Mouse (Mus musculus) lung, embryonic 14.5 days (tissue): ENCODE measurements at regions not wholly inside any gene's neighbourhood (a gene's known extent, or its start where the extent isn't known, plus 50 kb on each side); places are given as distances from the start of the nearest gene placed in this dataset.
A peak's percentile ranks its signal among the peaks of the same experiment; 100 is the strongest.

ENCODE experiments used
- ATAC-seq: fragments of 200-750 bp; cut with Nextera tagmentation; 2 replicates; pipeline ENCODE4 v1.8.0; 2017; ENCODE audit warnings: mild to moderate bottlenecking, moderate TSS enrichment, moderate library complexity; ENCODE audit not compliant: insufficient read depth
- DNase-seq: peaks from one replicate; pipeline ENCODE4 v3.0.0-alpha.2; 2015
- H3K27ac ChIP-seq: fragments of 300-500 bp; sonication (generic); 2 replicates; pipeline ENCODE4 v1.5.1; 2014; ENCODE audit warnings: low read depth, mild to moderate bottlenecking, moderate library complexity
- H3K27me3 ChIP-seq: fragments of 300-500 bp; sonication (generic); 2 replicates; pipeline ENCODE4 v1.6.1; 2014; ENCODE audit warnings: low read length, control low read depth; ENCODE audit not compliant: insufficient read depth
- H3K36me3 ChIP-seq: fragments of 300-500 bp; sonication (generic); 2 replicates; pipeline ENCODE4 v1.6.1; 2014; ENCODE audit warnings: control low read depth; ENCODE audit not compliant: insufficient read depth
- H3K4me1 ChIP-seq: fragments of 300-500 bp; sonication (generic); 2 replicates; pipeline ENCODE4 v1.6.1; 2014; ENCODE audit warnings: antibody characterized with exemption, control low read depth; ENCODE audit not compliant: insufficient read depth
- H3K4me2 ChIP-seq: fragments of 300-500 bp; sonication (generic); 2 replicates; pipeline ENCODE4 v1.6.1; 2014; ENCODE audit warnings: mild to moderate bottlenecking
- H3K4me3 ChIP-seq: fragments of 300-500 bp; sonication (generic); 2 replicates; pipeline ENCODE4 v1.5.1; 2014; ENCODE audit warnings: low read depth, low read length
- H3K9ac ChIP-seq: fragments of 300-500 bp; sonication (generic); 2 replicates; pipeline ENCODE4 v1.6.1; 2014
- H3K9me3 ChIP-seq: fragments of 300-500 bp; sonication (generic); 2 replicates; pipeline ENCODE4 v1.6.1; 2016; ENCODE audit warnings: low read depth, low read length, control low read depth
- CTCF ChIP-seq: IDR thresholded peaks from 2 replicates; pipeline ENCODE4 v1.5.1; 2016; ENCODE audit warnings: antibody characterized with exemption, low read depth
- WGBS: fragments of 180-500 bp; shearing (Covaris S2); extraction: QIAGEN DNeasy Blood & Tissue Kit; methylation state at CpG from one replicate; pipeline ENCODE4 v1.1.7; 2014; 5-methylcytosine and 5-hydroxymethylcytosine counted together

DNA sequence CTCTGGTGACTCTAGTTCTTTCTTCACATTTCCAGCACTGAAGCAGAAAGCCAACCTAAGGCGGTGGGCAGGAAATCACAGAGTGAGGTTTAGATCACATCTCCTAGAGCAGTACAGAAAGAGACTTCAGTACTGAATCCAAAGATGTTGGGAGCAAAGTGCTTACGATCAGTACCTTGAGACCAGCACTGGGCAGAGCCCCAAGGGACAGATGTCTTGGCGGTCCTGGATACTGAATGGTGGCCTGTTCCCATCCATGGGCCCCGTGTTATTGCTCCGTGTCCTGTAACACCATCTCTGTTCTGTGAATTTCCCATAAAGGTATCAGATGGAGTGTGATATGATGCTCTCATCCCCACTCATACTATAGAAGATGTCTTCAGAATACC, 353.5 kb upstream of the Nfe2l3 start:
- Histone ChIP-seq H3K4me2 (no peak overlapping the region), H3K4me3 (no peak overlapping the region), H3K27me3 (no peaks in the 10 kb centered on the region), H3K27ac (no peak overlapping the region), H3K4me1 (peaks cover 21% of the 10 kb centered on the region; the same call in 1 of the 2 replicates), H3K9me3 (no peaks in the 10 kb centered on the region), H3K9ac (no peak overlapping the region), H3K36me3 (no peaks in the 10 kb centered on the region)
- ATAC-seq (no peak), DNase-seq (no peak)
- 85% methylated on average over 5 of the region's 5 CpGs for WGBS
- no peak for TF ChIP-seq CTCF

DNA sequence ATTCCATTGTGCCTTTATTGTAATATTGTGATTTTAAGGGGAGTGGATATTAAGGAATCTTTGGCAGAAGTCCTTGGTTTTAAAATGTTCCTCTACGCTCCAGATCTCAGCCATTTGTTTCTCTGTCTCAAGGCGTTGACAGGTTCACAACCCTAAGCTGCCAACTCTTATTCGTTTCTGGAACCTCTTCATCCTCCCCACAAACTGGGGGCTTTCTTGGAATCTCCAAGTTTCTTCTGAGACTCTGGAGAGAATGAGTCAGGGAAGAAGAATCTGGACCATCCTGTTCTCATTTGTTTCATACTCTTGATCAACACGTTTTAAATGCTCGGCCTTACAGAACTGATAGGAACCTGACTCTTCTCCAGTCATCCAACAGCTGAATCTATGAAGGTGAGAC, 351.4 kb upstream of the Nfe2l3 start:
- no peaks in the 10 kb centered on the region for H3K9me3 ChIP-seq
- no peaks in the 10 kb centered on the region for H3K36me3 ChIP-seq
- WGBS = 51% methylated on average over 5 of the region's 5 CpGs
- TF ChIP-seq CTCF = no peak
- no peak overlapping the region for H3K4me2 ChIP-seq
- H3K4me1 ChIP-seq = peaks cover 21% of the 10 kb centered on the region; the same call in 1 of the 2 replicates
- no peaks in the 10 kb centered on the region for H3K27me3 ChIP-seq
- H3K9ac ChIP-seq = no peak overlapping the region
- H3K4me3 ChIP-seq = no peak overlapping the region
- DNase-seq (peak; percentile 41), ATAC-seq (no peak)
- no peak overlapping the region for H3K27ac ChIP-seq

DNA sequence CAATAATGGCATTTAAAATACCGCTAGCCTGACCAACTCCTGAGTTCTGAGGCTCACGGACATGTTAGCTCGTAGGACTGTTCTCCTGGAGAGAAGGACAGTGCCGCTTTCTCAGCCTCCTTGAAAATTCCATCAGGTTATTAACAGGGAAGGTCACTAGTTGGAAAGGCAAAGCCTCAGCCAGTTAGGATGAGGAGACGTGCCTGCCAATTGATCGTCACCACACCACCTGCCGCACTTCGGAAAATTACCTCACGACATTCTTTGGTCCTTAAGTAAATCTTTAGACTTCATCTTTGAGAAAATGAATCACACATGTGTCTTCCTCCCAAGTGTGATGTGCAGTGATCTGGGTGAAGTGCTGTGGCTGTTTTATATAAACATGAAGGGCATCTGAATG, 347.8 kb upstream of the Nfe2l3 start:
- ATAC-seq (no peak), DNase-seq (no peak)
- WGBS = 53% methylated on average over 9 of the region's 9 CpGs
- no peak overlapping the region for H3K27ac ChIP-seq
- H3K9ac ChIP-seq = no peak overlapping the region
- H3K4me2 ChIP-seq = no peak overlapping the region
- TF ChIP-seq CTCF = no peak
- no peaks in the 10 kb centered on the region for H3K9me3 ChIP-seq
- H3K36me3 ChIP-seq = no peaks in the 10 kb centered on the region
- H3K4me3 ChIP-seq = no peak overlapping the region
- H3K27me3 ChIP-seq = no peaks in the 10 kb centered on the region
- H3K4me1 ChIP-seq = no peaks in the 10 kb centered on the region

DNA sequence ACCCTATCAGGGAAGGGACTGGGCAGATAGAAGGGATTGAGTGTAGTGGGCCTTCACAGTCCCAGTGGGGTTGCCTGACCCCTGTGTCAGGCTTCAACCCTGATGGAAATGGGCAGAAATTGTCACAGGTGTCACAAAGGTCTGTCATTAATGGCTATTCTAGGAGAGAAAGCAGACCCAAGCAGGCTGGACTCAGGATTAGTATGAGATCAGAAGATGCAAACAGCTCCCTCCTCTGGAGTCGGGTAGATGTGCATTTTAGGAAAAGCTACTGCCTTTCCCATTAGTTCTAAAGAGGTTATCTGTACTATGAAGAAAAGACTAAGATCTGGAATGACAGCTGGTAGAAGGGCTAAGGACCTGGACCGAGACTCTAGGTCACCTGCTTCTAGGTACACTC, 346.9 kb upstream of the Nfe2l3 start:
- 40% methylated on average over 2 of the region's 2 CpGs for WGBS
- ATAC-seq = no peak
- no peak for DNase-seq
- no peak overlapping the region for H3K4me3 ChIP-seq
- H3K4me1 ChIP-seq = no peaks in the 10 kb centered on the region
- no peak overlapping the region for H3K9ac ChIP-seq
- no peaks in the 10 kb centered on the region for H3K36me3 ChIP-seq
- TF ChIP-seq CTCF = no peak
- H3K9me3 ChIP-seq = no peaks in the 10 kb centered on the region
- H3K4me2 ChIP-seq = no peak overlapping the region
- no peaks in the 10 kb centered on the region for H3K27me3 ChIP-seq
- no peak overlapping the region for H3K27ac ChIP-seq

DNA sequence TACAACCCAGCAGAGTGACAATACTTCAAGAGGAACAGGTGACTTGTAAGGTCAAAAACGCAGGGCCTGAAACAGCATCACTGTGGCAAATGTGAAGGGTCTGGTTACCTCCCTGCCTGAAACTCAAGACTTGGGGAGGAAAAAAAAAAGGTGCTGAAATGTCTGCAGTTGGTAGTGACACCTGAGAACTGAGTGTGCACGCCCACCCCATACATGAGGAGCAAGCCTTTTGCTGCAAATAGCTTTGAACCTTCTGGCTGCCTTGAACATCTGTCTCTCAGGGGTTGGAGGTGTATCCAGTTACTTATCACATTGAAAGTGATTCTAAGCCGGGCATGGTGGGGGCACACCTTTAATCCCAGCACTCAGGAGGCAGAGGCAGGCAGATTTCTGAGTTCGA, 346.1 kb upstream of the Nfe2l3 start:
- H3K9ac ChIP-seq = no peak overlapping the region
- WGBS = 82% methylated on average over 4 of the region's 4 CpGs

DNA sequence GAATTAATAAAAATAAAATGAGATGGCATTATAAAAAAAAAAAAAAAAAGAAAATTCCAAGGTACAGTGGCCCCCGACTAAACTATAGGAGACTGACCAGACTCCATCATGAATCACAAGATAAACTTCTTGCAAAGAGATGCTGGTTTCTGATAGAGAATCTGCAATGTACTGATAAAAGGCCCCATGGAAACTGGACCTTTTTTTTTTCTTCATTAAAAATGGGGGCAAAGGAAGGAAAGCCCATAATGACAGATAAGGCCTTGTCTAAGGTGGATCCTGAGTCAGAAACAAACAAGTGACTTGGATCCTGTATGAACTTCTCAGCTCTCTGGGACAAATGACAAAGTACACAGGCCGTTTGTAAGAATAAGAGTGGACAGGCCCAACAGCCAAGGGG, 344.7 kb upstream of the Nfe2l3 start:
- DNase-seq (no peak), ATAC-seq (no peak)
- no peak for TF ChIP-seq CTCF
- H3K9ac ChIP-seq = no peak overlapping the region
- no peak overlapping the region for H3K4me3 ChIP-seq
- no peaks in the 10 kb centered on the region for H3K27me3 ChIP-seq
- WGBS = 44% methylated on average over 2 of the region's 2 CpGs
- no peaks in the 10 kb centered on the region for H3K4me1 ChIP-seq
- no peak overlapping the region for H3K27ac ChIP-seq
- H3K9me3 ChIP-seq = no peaks in the 10 kb centered on the region
- no peak overlapping the region for H3K4me2 ChIP-seq
- H3K36me3 ChIP-seq = no peaks in the 10 kb centered on the region

More for the DNA sequence above, 346.1 kb upstream of the Nfe2l3 start:
- Histone ChIP-seq H3K27me3 (no peaks in the 10 kb centered on the region), H3K4me3 (no peak overlapping the region), H3K36me3 (no peaks in the 10 kb centered on the region), H3K27ac (no peak overlapping the region), H3K4me2 (no peak overlapping the region), H3K9me3 (no peaks in the 10 kb centered on the region), H3K4me1 (no peaks in the 10 kb centered on the region)
- ATAC-seq (no peak), DNase-seq (no peak)
- no peak for TF ChIP-seq CTCF

DNA sequence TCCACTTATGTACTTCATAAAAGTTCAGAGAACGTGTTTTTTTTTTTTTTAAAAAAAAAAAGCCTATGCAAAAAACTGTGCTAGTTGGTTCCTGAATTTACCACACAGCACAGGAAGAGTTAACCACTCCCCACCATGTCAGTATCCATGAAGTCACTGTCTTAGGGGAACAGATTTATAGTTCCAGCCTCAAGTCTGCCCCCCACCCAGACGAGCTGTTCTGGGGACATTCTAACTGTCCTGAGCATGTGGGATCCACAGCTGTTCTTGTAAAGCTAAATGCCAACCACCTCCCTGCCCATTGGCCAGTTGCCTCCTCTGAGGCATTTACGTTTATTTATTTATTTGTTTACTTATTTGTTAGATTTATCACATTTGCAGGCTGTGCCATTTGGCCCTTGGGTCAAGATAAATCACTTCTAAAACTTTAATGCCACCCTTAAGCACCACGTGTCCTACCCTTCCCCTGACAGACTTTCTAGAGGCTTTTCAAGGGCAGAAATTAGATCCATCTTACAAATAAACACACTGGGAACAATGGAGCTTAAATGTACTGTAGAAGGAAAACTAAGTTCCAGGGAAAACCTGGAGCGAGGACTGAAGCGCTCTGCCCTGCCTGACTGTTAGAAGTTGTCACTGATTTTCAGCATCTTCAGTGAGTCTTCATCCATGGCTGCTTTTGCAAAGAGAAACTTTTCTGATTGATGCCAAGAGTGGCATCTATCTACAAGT, 343.7 kb upstream of the Nfe2l3 start:
- H3K36me3 ChIP-seq = no peaks in the 10 kb centered on the region
- no peaks in the 10 kb centered on the region for H3K27me3 ChIP-seq
- WGBS = 34% methylated on average over 6 of the region's 6 CpGs
- H3K9me3 ChIP-seq = no peaks in the 10 kb centered on the region
- H3K4me1 ChIP-seq = no peaks in the 10 kb centered on the region
- H3K4me3 ChIP-seq = no peak overlapping the region
- H3K9ac ChIP-seq = no peak overlapping the region
- TF ChIP-seq CTCF = no peak
- ATAC-seq = no peak
- H3K4me2 ChIP-seq = no peak overlapping the region
- no peak for DNase-seq
- H3K27ac ChIP-seq = no peak overlapping the region
